Mouse (Mus musculus) liver, embryonic 16.5 days (tissue): ENCODE measurements around the gene Mrpl14. TPM values are rescaled to one million over a fixed set of nuclear protein-coding genes. Genes with fewer than 3 reads are reported as not detected.

Experiments
- ATAC-seq: fragments of 200-750 bp; cut with Nextera tagmentation; 2 replicates; pipeline ENCODE4 v1.8.0; 2017; ENCODE audit warnings: low read depth, mild to moderate bottlenecking, moderate number of reproducible peaks, moderate library complexity
- H3K27ac ChIP-seq: fragments of 300-500 bp; sonication (generic); 2 replicates; pipeline ENCODE4 v1.5.1; 2014; ENCODE audit warnings: mild to moderate bottlenecking, low read length
- H3K27me3 ChIP-seq: fragments of 300-500 bp; sonication (generic); 2 replicates; pipeline ENCODE4 v1.6.1; 2014; ENCODE audit warnings: low read depth, low read length, mixed read lengths; ENCODE audit not compliant: control insufficient read depth, insufficient read depth
- H3K36me3 ChIP-seq: fragments of 300-500 bp; sonication (generic); 2 replicates; pipeline ENCODE4 v1.6.1; 2014; ENCODE audit warnings: mild to moderate bottlenecking; ENCODE audit not compliant: control insufficient read depth, insufficient read depth
- H3K4me1 ChIP-seq: fragments of 300-500 bp; sonication (generic); 2 replicates; pipeline ENCODE4 v1.6.1; 2014; ENCODE audit warnings: low read depth, low read length, mixed read lengths; ENCODE audit not compliant: control insufficient read depth
- H3K4me2 ChIP-seq: fragments of 300-500 bp; sonication (generic); 2 replicates; pipeline ENCODE4 v1.6.1; 2014; ENCODE audit warnings: low read depth, low read length, mixed read lengths
- H3K4me3 ChIP-seq: fragments of 300-500 bp; sonication (generic); 2 replicates; pipeline ENCODE4 v1.5.1; 2014; ENCODE audit warnings: low read depth, mild to moderate bottlenecking, low read length
- H3K9ac ChIP-seq: fragments of 300-500 bp; sonication (generic); 2 replicates; pipeline ENCODE4 v1.6.1; 2014; ENCODE audit warnings: low read depth, low read length
- H3K9me3 ChIP-seq: fragments of 300-500 bp; sonication (generic); replicated peaks from 2 replicates; pipeline ENCODE4 v1.6.1; 2016; ENCODE audit warnings: low read length; ENCODE audit not compliant: control insufficient read depth
- WGBS: fragments of 180-500 bp; shearing (Covaris S2); extraction: QIAGEN DNeasy Blood & Tissue Kit; methylation state at CpG from one replicate; pipeline ENCODE4 v1.1.7; 2014; ENCODE audit not compliant: insufficient replicate concordance; 5-methylcytosine and 5-hydroxymethylcytosine counted together
- polyA plus RNA-seq: library from polyadenylated mRNA; unstranded; fragments of >200 nt; fragmentation: Nextera tagmentation; extraction: Ambion mirVana; gene quantifications from 2 replicates; pipeline ENCODE4 v1.2.1, GENCODE M21; 2015

The Mrpl14 gene
- polyA plus RNA-seq, 1 experiment from 2014 or later, result 94.4 TPM

GRCm38 (mm10) chr17:45724574-45724921 is 38.4 kb downstream of the Mrpl14 start:
- Histone ChIP-seq H3K27ac (no peak overlapping the region), H3K4me1 (peaks cover 22% of the 10 kb centered on the region), H3K27me3 (no peaks in the 10 kb centered on the region), H3K36me3 (no peaks in the 10 kb centered on the region), H3K9me3 (no peaks in the 10 kb centered on the region), H3K4me3 (no peak overlapping the region), H3K4me2 (no peak overlapping the region; the same call in 1 of the 2 replicates), H3K9ac (no peak overlapping the region)
- ATAC-seq, result no peak
- 89% methylated on average over 10 of the region's 10 CpGs for WGBS

DNA sequence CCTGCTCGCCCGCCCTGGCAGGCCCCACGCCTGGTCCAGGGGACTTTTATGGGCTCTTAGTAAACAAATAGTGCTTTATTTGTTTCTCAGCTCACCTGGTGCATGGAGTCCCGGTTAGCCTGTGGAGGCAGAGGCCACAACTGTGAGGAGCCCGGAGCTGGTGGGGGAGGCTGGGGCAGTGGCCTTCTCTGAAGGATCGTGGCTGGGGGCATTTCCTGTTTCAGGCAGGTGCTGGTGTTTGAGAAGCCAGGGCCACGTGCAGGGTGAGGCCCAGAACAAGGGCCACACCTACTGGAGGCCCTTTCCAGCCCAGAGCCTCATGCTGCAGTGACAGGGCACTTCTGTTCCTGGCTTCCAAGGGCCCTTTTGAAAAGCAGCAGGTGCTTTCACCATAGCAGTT is 40.1 kb downstream of the Mrpl14 start:
- ATAC-seq, result peak; percentile 82
- Histone ChIP-seq H3K4me2 (peak overlapping the region; percentile 35), H3K9ac (peak overlapping the region; percentile 52)

GRCm38 (mm10) chr17:45727481-45727880 is 41.4 kb downstream of the Mrpl14 start:
- no peak overlapping the region for H3K27ac ChIP-seq
- no peak for ATAC-seq
- 57% methylated on average over 2 of the region's 2 CpGs for WGBS

More for the DNA sequence above, 40.1 kb downstream of the Mrpl14 start:
- Histone ChIP-seq H3K4me1 (peaks cover 22% of the 10 kb centered on the region), H3K36me3 (no peaks in the 10 kb centered on the region), H3K27me3 (no peaks in the 10 kb centered on the region), H3K27ac (peak overlapping the region; percentile 50), H3K4me3 (no peak overlapping the region), H3K9me3 (no peaks in the 10 kb centered on the region)
- 27% methylated on average over 7 of the region's 7 CpGs for WGBS

DNA sequence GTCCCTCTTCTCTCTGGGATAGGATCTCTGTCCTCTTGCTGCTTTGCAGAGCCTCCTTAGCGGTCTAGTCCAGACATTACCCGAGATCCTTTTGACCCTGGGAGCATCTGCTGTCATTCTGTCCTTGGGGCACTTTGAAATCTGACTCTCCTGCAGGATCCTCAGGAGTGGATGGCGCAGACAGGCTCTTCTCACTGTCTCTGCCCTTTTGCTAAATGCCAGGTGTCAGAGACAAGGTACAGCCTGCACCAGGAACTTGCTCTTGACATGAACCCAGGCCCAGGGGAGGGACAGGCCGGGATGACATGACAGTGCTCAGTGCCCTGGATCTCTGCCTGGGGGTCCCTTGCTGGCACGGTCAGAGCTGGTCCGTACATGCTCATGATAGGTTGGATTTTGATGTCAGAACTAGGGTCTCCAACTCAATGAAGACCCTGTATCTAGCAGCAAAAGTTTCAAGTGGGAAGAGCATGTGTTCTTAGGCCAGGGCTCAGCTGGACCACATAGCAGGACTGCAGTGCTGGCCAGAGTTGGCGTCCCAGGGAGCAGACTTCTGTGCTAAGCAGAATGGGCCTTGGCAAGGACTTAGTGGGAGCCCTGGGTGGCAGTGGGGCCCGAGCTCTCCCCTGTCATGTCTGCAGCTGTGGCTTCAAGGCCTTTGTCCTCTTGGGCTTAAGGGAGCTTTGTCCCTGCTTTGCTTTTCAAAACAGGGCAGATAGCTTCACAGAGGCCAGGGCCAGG is 42.0 kb downstream of the Mrpl14 start:
- Histone ChIP-seq H3K4me2 (no peak overlapping the region), H3K9ac (no peak overlapping the region), H3K4me3 (no peak overlapping the region), H3K9me3 (no peaks in the 10 kb centered on the region), H3K27me3 (peaks cover 13% of the 10 kb centered on the region), H3K4me1 (peaks cover 22% of the 10 kb centered on the region), H3K27ac (no peak overlapping the region), H3K36me3 (no peaks in the 10 kb centered on the region)
- no peak for ATAC-seq
- 74% methylated on average over 8 of the region's 8 CpGs for WGBS

More at GRCm38 (mm10) chr17:45727481-45727880, 41.4 kb downstream of the Mrpl14 start:
- peaks cover 6% of the 10 kb centered on the region for H3K27me3 ChIP-seq
- H3K4me2 ChIP-seq, result no peak overlapping the region
- H3K36me3 ChIP-seq, result no peaks in the 10 kb centered on the region
- H3K4me1 ChIP-seq, result peaks cover 22% of the 10 kb centered on the region
- H3K9ac ChIP-seq, result no peak overlapping the region
- no peak overlapping the region for H3K4me3 ChIP-seq
- no peaks in the 10 kb centered on the region for H3K9me3 ChIP-seq

GRCm38 (mm10) chr17:45729387-45729786 is 43.3 kb downstream of the Mrpl14 start:
- Histone ChIP-seq H3K27me3 (peaks cover 25% of the 10 kb centered on the region), H3K4me1 (peaks cover 29% of the 10 kb centered on the region), H3K9me3 (no peaks in the 10 kb centered on the region), H3K4me2 (no peak overlapping the region), H3K9ac (no peak overlapping the region), H3K36me3 (no peaks in the 10 kb centered on the region), H3K27ac (no peak overlapping the region), H3K4me3 (no peak overlapping the region)
- no peak for ATAC-seq
- 53% methylated on average over 10 of the region's 10 CpGs for WGBS

DNA sequence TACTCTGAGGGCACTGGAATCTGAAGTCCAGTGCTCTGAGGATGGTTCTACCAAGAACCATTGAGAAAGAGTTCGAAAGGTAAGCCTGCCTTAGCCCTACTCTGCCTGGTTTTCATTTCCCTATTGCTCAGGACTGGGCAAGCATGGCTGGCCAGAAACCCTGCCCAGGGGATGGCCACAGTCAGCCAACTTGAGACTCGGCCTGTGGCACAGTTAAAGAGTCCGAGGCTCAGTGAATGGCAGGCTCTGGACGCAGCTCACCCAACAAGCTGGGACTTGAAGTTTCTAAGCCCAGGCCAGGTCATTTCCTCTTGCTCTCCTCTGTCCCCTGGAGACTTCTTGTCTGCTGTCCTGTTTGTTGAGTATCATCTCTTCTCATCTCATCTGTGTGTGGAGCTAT is 44.6 kb downstream of the Mrpl14 start:
- 80% methylated on average over 4 of the region's 4 CpGs for WGBS
- Histone ChIP-seq H3K36me3 (no peaks in the 10 kb centered on the region), H3K27me3 (peaks cover 27% of the 10 kb centered on the region), H3K9ac (no peak overlapping the region), H3K4me1 (peaks cover 40% of the 10 kb centered on the region), H3K27ac (no peak overlapping the region), H3K4me3 (no peak overlapping the region), H3K4me2 (no peak overlapping the region), H3K9me3 (no peaks in the 10 kb centered on the region)
- no peak for ATAC-seq

DNA sequence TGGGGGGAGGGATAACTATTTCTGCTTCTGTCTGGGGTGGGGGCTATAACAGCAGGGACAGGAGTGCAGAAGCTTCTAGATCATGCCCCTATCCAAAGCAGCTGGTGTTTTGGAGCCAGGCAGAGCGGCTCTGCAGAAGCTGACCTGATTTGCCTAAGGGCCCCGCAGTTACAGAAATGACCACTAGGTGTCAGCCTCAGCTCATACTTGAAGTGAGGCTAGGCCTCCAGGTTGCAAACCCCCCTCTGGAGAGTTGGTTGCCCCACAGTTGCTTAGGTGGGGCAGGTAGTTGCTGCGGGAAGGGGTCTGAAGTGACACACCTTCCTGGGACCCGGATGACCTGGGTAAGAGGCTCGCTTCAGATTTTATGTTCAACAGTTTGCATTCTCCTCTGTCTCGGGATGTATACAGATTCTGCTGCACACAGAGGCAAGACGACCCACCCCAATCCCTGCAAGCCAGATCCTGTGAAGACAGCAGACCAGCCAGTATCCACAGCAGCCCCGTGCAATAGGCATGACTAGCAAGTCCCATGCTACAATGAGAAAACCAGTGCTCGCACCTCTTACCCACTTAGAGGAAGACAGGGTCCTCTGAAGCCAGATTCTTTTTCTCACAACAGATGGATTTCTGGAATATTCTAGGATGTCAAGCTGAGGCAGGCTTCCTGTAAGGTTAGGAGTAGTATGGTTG is 45.2 kb downstream of the Mrpl14 start:
- no peak overlapping the region for H3K4me3 ChIP-seq
- H3K36me3 ChIP-seq, result no peaks in the 10 kb centered on the region
- no peaks in the 10 kb centered on the region for H3K9me3 ChIP-seq
- H3K27me3 ChIP-seq, result peaks cover 27% of the 10 kb centered on the region
- peaks cover 40% of the 10 kb centered on the region for H3K4me1 ChIP-seq
- no peak for ATAC-seq
- 25% methylated on average over 9 of the region's 9 CpGs for WGBS
- no peak overlapping the region for H3K9ac ChIP-seq
- no peak overlapping the region for H3K27ac ChIP-seq
- H3K4me2 ChIP-seq, result no peak overlapping the region

DNA sequence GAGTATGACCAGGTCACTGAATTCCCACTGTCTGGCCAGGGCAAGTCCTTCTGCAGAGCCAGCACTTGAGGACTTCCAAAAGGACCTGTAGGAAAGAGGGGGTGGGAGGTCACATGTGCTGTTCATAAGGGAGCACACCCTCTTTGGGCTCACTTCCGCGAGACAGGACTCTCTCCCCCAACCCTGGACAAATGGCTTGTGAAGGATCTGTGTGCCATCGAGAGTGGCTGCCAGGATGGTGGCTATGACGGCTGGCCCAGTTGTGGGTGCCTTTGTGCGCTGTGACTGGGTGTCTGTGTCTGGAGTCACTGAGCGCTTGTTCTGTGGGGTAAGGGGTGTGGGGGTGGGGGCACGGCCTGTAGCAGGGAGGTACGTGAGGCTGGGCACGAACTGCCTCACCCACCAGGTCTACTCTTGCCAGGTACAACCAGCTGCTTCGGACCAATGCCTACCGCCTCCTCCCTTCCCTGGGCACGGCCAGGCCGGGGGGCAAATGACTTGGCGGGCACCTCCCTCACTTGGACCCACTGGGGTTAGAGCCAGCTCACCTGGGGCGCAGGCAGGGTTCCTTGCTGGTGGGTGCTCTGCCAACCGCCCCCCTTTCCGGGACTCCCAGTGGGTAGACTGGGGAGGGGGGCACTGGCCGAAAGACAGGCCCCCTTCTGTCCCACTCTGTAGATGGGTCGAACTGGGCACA is 47.1 kb downstream of the Mrpl14 start:
- WGBS, result 69% methylated on average over 19 of the region's 19 CpGs
- peaks cover 41% of the 10 kb centered on the region for H3K4me1 ChIP-seq
- no peak overlapping the region for H3K4me3 ChIP-seq
- no peak overlapping the region for H3K9ac ChIP-seq
- H3K4me2 ChIP-seq, result peak overlapping the region; percentile 63
- H3K27ac ChIP-seq, result no peak overlapping the region
- no peak for ATAC-seq
- H3K27me3 ChIP-seq, result peaks cover 27% of the 10 kb centered on the region
- no peaks in the 10 kb centered on the region for H3K36me3 ChIP-seq
- H3K9me3 ChIP-seq, result no peaks in the 10 kb centered on the region
